Mouse (Mus musculus) retina, adult 2 months (tissue): ENCODE results near the gene Fam57b.
"Not testable (repeated sequence)": the region's sequence is repeated elsewhere in the genome, so short reads cannot be mapped to it uniquely, and the experiment has no call there.

Source experiments
- DNase-seq: peaks from one replicate; pipeline ENCODE4 v3.0.0-alpha.2; 2012; ENCODE audit warnings: low read depth, low spot score

Fam57b gene

GRCm38 (mm10) chr7:126777476-126777875 is 20.0 kb upstream of the Fam57b start:
- DNase-seq = no peak

GRCm38 (mm10) chr7:126778147-126778546 is 19.3 kb upstream of the Fam57b start:
- no peak for DNase-seq

GRCm38 (mm10) chr7:126779101-126779500 is 18.4 kb upstream of the Fam57b start:
- not testable (repeated sequence) for DNase-seq

GRCm38 (mm10) chr7:126779983-126780970 is 17.2 kb upstream of the Fam57b start:
- no peak for DNase-seq

- DNase-seq = no peak
These were observed 16.4 kb upstream of the Fam57b start, which contains the start of gene Tbx6 for GRCm38 (mm10) chr7:126780971-126781635. Gene Tbx6, plus strand, starts transcription at chr7:126781483.

GRCm38 (mm10) chr7:126781661-126782370 is 15.7 kb upstream of the Fam57b start:
- no peak for DNase-seq

GRCm38 (mm10) chr7:126782693-126783092 is 14.8 kb upstream of the Fam57b start:
- DNase-seq = no peak

- no peak for DNase-seq
These were observed 13.0 kb upstream of the Fam57b start for GRCm38 (mm10) chr7:126784469-126784868.

GRCm38 (mm10) chr7:126785056-126785455 is 12.4 kb upstream of the Fam57b start:
- DNase-seq = no peak

GRCm38 (mm10) chr7:126786142-126786541 is 11.3 kb upstream of the Fam57b start:
- DNase-seq = no peak

GRCm38 (mm10) chr7:126789141-126789540 is 8.3 kb upstream of the Fam57b start:
- no peak for DNase-seq

- DNase-seq = peak; percentile 89
These were observed 5.4 kb upstream of the Fam57b start, which contains the start of gene Ppp4c for GRCm38 (mm10) chr7:126791851-126792720. Gene Ppp4c, minus strand, starts transcription at chr7:126792496.

- DNase-seq = no peak
These were observed 4.6 kb upstream of the Fam57b start for GRCm38 (mm10) chr7:126792721-126793443.

GRCm38 (mm10) chr7:126793456-126794270 is 3.8 kb upstream of the Fam57b start:
- no peak for DNase-seq

- no peak for DNase-seq
These were observed 3.2 kb upstream of the Fam57b start for GRCm38 (mm10) chr7:126794271-126794605.

GRCm38 (mm10) chr7:126795387-126796317 is 1.8 kb upstream of the Fam57b start:
- no peak for DNase-seq

- DNase-seq = no peak
These were observed 1.0 kb upstream of the Fam57b start for GRCm38 (mm10) chr7:126796350-126796932.
